Mouse (Mus musculus) R1 (cell line): ENCODE results near the gene Scpep1.

Source experiments
- DNase-seq: peaks from one replicate; pipeline ENCODE4 v3.0.0-alpha.2; 2018; ENCODE audit warnings: low read depth, low spot score

Gene Scpep1

GRCm38 (mm10) chr11:88973776-88974701, 18.8 kb upstream of the Scpep1 start:
- DNase-seq, result peak; percentile 95

DNA sequence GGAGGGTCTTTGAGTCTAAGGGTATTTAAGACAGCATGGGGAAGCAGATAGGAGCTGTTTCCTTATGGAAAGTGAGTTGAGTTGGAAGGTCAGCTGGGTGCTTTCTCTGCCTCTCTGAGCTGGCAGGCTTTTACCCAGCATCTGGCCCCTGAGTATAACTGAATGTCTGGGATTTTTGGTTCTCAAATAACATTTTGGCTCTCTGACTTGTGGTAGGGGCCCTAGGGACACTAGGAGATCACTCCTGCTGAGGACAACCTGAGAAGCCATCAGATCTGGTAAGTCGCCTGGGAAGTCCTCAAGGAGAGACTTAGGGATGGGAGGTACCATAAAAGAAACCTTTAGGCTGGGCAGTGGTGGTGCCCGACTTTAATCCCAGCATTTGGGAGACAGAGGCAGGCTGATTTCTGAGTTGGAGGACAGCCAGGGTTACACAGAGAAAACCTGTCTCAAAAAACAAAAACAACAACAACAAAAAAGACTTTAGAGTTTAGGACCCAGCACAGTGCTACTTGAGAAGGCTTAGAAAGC, 15.0 kb upstream of the Scpep1 start, which contains the start of gene Coil:
TSS of gene Coil (plus strand) at position 51 of the 531 bp plus-strand sequence.
- no peak for DNase-seq

GRCm38 (mm10) chr11:88966881-88967361, 11.7 kb upstream of the Scpep1 start, which contains the start of gene Elobl:
Gene Elobl, minus strand, starts transcription at chr11:88966931.
- no peak for DNase-seq

GRCm38 (mm10) chr11:88958851-88959250, 3.6 kb upstream of the Scpep1 start:
- DNase-seq, result no peak

- peak; percentile 79 for DNase-seq
These were observed 462 bp downstream of the Scpep1 start for GRCm38 (mm10) chr11:88954803-88955202.

- no peak for DNase-seq
These were observed 1.7 kb downstream of the Scpep1 start for GRCm38 (mm10) chr11:88953582-88953981.

DNA sequence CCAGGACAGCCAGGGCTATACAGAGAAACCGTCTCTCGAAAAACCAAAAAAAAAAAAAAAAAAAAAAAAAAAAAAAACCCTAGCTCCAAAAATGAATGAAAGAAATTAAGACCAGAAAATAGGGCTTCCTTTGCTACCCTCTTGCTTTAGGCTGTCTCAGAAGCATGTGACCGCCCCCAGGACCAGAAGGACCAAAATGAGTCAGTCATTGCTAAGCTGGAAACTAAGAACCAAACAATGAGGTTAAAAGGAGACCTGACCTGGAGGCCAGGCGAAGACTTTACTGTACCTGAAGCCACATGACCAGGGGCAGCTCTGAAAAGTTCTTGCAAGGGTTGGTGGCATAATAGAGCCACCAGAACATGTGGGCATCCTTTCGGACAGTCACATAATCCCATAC, 3.1 kb downstream of the Scpep1 start:
- DNase-seq, result no peak

GRCm38 (mm10) chr11:88951576-88951975, 3.7 kb downstream of the Scpep1 start:
- DNase-seq, result peak; percentile 70

- DNase-seq, result peak; percentile 89
These were observed 4.5 kb downstream of the Scpep1 start for GRCm38 (mm10) chr11:88950640-88951250.

GRCm38 (mm10) chr11:88949802-88950639, 5.2 kb downstream of the Scpep1 start:
- peak; percentile 86 for DNase-seq

- DNase-seq, result peak; percentile 60
These were observed 6.4 kb downstream of the Scpep1 start for GRCm38 (mm10) chr11:88948896-88949295.

GRCm38 (mm10) chr11:88945971-88946585, 9.2 kb downstream of the Scpep1 start:
- no peak for DNase-seq

DNA sequence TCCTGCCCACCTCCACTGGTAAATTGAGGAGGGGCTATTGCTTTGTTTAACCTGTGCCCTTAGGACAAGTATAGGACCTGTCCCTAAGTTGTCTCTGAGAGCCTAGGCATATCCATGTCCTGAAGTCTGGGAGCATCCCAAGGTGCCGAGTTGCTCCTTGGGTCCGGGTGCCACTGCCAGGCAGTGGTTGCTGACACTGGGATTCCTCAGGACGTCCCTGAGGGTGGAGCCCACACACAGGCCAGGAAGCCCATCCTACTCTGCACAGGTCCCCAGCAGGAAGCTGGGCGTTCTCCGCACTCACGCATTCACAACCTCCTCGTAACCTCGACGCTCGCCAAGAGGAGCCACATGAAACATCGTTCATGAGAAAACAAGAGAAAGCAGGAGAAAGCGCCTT, 13.8 kb downstream of the Scpep1 start:
- peak; percentile 84 for DNase-seq

DNA sequence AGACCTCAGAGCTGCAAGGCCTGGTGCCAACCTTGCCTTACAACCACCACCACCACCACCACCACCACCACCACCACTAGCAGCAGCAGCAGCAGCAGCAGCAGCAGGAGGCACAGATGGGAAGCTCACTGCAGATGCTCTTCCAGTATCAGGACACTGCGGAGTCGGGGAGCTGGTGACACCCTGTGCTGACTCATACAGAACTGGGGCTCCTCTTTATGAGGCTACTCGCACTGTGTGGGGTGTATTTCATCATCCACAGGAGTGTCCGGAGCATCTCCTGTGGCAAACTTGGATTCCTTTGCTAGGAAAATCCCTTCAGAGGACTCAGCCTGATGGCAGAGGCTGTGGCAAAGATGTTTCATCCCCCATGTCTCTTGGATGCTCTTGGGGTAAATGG, 15.6 kb downstream of the Scpep1 start:
- no peak for DNase-seq

DNA sequence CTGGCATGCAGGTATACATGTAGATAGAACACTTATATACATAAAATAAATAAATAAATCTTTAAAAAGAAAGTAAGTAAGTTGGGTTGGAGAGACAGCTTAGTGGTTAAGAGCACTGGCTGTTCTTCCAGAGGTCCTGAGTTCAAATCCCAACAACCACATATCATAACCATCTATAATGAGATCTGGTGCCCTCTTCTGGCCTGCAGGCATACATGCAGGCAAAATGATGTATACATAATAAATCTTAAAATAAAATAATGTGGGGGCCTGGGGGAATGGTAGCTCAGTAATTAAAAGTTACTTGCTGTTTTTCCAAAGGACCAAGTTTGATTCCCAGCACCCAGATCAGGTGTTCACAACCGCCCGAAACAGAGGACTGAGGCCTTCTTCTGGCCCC, 16.5 kb downstream of the Scpep1 start:
- DNase-seq, result no peak

DNA sequence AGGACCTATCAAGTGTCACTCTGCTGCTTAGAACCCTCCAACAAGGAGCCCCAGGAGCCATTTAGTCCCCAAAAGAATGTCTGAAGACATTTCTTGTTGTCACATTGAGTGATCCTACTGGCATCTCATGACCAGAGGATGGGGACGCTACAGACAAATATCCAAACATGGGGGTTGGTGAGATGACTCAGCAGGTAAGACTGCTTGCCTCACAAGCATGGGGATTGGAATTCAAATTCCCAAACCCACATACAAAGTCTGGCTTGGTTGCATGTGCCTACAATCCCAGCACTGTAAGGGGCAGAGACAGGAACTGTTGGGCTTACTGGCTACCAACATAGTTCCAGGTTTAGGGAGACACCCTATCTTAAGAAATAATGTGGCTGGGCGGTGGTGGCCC, 17.4 kb downstream of the Scpep1 start:
- peak; percentile 60 for DNase-seq

DNA sequence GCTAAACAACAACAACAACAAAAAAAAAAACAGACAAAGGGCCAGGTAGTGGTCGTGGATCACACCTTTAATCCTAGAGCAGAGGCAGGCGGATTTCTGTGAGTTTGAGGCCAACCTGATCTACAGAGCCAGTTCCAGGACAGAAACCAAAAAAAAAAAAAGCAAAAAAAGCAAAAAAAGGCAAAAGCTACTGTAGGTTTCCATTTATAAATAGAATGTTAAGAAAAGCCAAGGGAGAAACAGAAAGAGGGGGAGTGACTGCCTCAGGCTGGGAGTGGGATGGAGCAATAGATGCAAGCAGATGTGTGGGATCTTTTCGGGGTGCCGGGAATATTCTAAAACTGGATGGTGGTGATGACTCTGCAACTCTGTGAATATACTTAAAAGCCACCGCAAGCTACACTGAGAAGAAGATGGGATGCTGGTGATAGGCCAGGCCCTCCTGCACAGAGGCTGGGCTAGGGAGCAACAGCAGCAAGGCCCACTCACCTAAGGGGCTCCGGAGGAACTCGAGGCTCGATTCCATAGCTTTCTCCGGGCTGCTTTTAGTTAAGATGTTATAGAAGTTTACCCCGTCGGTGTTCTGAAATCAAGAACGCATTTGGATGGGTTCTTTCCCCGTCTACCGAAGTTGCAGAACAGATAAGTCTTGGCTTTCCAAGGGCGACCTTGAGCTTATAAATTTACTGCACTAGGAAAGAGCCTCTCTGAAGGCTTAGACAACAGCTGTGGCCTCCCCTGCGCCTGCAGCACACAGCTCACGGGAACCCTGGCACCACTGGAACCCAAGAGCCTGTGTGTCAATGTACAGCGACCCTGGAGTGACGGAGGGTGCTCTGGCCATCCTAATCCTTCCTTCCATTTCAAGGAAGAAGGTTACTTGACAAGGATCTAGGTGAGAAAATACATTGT, 20.9 kb downstream of the Scpep1 start:
- DNase-seq, result no peak

DNA sequence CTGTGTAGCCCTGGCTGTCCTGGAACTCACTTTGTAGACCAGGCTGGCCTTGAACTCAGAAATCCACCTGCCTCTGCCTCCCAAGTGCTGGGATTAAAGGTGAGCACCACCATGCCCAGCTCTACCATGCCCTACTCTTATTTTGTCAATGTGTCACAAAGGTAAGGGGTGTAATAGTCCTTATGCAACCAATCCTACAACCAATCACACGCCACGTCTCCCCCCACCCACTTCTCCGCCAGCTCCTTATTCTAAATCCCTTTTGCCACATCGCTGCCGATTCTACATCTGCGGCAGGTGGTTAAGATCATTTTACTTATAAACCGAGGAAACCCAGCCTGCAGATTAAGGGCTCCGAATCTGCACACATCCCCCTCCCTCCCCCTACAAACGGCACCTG, 22.2 kb downstream of the Scpep1 start:
- DNase-seq, result peak; percentile 59

GRCm38 (mm10) chr11:88931692-88932530, 23.4 kb downstream of the Scpep1 start:
- peak; percentile 99 for DNase-seq
